Mouse (Mus musculus) testis, postnatal 10 days (tissue): ENCODE measurements around the gene Rad18.
"Not testable (repeated sequence)": the region's sequence is repeated elsewhere in the genome, so short reads cannot be mapped to it uniquely, and the experiment has no call there.

Source experiments
- DNase-seq: peaks from one replicate; pipeline ENCODE4 v3.0.0; 2021; ENCODE audit warnings: low spot score

Gene Rad18

GRCm38 (mm10) chr6:112696056-112696950, at the start of gene Rad18:
Gene Rad18, minus strand, starts transcription at chr6:112696686.
- DNase-seq: peak; percentile 90

DNA sequence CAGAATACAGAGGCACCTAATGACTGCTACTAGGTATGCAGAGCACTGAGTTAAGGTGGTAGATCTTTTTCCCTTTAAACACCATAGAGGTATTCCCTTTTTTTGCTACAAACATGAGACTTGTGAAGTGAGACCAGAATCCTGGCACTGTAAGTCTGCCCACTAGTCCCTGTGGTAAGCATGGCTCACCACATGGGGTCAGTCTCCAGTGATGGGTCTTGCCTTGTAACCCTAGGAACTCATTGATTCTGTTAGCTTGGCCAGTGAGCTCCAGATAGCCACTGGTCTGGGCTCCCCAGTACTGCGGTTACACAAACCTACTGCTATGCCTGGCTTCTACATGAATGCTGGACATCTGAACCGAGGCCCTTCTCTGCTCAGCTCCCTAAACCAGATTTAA, 45.8 kb upstream of the Rad18 start:
- DNase-seq: no peak

DNA sequence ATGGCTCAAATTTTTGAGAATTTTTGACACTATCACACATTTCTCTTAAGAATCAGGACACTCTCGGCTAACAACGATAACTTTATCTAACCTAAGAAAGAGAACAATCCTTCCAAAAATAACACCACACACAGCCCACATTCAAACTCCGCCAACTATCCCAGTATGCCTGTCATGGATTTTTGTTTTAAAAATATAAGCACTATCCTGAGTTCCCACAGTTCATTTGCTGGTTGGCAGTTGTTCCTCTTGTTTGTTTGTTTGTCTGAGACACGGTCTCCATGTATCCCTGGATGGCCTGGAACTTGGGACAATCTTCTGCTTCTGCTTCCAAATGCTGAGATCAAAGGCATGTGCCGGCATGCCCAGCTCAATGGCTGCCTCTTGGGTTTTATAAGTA, 45.3 kb upstream of the Rad18 start:
- DNase-seq: no peak

DNA sequence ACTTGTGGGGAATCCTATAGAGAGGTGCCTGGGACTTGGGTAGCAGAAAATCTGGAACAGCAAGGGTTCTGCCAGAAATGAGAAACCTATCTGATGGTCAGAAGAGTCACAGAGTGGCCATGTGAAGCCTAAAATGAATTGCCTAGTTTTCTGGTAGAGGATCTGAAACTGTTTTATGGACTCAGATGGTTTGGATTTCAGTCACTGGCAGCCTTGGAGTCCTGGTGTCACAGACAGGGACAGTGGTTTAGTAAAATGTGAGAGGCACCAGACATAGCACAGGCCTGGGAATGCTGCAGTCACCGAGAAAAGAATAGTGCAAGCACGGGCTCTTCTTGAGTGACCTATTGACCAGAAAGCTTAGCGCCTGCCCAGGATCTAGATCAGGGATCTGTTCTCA, 43.1 kb upstream of the Rad18 start:
- no peak for DNase-seq

- DNase-seq: no peak
Observed at GRCm38 (mm10) chr6:112738924-112739323, 42.4 kb upstream of the Rad18 start.

DNA sequence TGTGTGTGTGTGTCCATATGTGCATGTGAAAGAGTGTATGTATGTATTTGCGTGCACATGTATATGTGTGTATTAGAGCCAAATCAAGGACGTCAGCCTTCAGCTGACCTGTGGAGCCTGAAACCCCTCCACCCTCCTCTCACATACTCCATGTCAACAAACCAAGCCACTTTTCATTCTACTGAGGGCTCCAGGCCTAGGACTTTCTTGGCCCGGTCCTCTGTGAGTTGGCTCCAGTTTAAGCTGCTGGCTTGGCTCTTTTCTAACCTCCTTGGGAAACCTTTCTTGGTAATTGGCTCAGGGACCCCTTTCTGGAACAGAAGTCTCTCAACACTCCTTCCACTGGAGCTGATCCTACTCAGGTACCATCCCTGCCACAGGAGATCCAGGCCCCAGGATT, 40.0 kb upstream of the Rad18 start:
- DNase-seq: no peak

DNA sequence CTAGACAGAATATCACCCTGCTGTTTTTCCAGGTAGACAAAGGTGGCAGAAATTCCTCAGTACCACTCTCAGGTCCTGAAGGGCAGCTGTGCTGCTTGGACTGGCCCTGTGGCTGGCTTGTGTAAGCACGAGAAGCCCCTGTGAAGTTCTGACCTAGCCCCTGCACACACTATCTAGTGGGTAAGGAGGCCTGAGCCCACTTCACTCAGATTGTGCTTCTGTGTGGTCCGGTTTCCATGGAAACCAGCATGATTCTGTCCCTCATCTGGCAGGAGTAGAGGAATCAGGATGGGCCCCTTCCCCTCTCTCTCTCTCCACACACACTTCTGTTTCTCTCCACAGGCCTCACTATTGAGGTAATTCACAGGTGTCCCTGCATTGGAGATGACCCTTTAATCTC, 38.6 kb upstream of the Rad18 start:
- no peak for DNase-seq

DNA sequence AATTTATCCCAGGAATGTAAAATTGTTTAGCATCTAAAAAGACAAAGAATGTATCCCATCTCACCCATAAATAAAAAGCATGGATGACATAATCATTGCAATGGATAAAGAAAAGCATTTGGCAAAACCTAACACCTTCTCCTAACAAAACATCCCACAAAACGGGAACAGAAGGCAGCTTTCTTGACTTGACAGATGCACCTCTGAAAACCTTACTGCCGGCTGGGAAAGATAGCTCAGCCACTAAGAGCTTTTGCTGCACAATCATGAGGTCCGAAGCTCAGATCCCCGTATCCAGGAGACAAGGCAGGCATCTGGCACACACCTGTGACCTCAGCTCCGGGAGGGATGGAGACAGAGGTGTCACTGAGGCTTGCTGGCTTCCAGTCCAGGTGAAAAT, 37.5 kb upstream of the Rad18 start:
- DNase-seq: no peak

DNA sequence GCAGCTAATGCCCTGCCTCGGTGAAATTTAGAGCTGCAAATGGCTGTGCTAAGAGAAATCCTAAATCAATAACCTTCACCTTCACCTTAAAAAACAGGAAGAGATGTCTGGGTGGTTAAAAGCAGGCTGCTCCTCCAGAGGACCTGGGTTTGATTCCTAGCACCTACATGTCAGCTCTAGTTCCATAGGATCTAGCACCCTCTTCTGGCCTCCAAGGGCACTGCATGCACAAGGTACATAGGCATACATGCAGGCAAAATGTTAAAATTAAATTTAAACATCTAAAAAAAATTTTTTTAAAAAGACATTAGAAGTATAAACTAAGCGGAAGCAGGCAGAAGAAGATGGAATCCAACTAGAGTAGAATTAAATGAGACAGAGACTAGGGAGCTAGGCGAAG, 35.9 kb upstream of the Rad18 start:
- no peak for DNase-seq

DNA sequence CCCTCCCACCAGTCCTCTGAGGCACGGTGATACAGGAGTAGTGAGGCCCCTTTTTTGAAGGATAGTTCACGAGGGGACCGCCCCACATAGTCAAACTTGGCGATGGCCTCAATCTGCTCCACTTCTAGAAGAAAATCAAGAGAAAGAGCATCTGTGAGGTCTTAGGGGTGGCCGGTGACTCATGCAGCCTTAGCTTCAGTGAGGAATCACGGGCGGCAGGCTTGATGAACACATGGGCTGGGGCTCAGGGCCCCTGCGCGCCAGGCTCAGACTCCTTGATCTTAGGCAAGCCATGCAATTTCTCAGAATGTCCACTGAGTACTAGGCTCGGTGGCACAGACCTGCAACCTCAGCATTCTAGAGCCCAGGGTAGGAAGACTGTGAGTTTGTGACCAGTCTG, 34.9 kb upstream of the Rad18 start:
- DNase-seq: no peak

- DNase-seq: peak; percentile 54
Observed at GRCm38 (mm10) chr6:112728760-112729422, 32.4 kb upstream of the Rad18 start.

- no peak for DNase-seq
Observed at GRCm38 (mm10) chr6:112725468-112725867, 29.0 kb upstream of the Rad18 start.

DNA sequence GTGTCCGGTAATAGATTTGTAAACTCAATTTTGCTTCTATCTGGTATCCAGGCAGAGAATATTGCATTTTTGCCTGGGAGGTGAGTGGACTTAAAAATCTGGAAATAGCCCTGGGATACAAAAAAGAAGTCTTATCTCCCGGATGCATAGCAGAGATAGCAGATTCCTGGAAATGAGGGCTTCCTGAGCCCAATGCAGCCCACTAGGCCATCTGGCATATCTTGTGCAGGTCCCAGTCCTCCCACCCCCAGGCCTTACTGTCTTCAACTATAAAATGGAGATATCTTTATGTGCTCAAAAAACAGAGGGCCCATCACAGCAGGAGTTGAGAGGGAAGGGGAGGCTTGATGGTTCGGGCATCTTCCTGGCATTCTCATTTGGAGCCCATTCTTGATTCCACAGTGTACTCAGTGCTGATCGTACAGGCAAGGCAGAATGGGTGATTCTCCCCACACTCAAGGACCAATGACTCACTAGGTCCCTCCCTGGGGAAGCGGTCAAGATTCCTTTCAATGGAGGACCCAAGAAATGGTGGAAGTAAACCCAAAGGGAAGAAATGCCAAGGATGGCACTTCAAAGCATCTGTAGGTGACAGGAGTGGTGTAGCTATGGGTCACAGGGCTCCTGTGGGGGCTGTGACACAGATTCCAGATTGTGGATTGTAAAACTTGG, 24.1 kb upstream of the Rad18 start:
- no peak for DNase-seq

- DNase-seq: no peak
Observed at GRCm38 (mm10) chr6:112719983-112720382, 23.5 kb upstream of the Rad18 start.

DNA sequence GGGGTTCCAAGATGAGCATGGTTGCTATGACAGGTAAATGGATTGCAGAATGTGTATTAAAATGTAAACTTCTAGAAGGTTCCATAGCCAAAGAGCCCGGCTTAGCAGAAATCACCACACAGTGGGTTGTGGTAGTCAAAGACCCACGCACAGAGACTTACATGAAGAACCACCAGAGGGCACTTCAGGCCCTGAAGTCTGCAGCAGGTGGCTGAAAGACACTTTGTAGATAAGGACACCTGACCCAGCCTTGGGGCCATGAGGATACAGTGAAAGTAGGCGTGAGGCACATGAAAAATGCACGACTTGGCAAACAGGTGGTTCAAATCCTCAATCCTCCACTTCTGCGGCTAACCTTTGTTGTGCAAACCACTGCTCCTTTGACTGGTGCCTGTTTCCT, 20.7 kb upstream of the Rad18 start:
- no peak for DNase-seq

GRCm38 (mm10) chr6:112713951-112714350, 17.5 kb upstream of the Rad18 start:
- DNase-seq: no peak

DNA sequence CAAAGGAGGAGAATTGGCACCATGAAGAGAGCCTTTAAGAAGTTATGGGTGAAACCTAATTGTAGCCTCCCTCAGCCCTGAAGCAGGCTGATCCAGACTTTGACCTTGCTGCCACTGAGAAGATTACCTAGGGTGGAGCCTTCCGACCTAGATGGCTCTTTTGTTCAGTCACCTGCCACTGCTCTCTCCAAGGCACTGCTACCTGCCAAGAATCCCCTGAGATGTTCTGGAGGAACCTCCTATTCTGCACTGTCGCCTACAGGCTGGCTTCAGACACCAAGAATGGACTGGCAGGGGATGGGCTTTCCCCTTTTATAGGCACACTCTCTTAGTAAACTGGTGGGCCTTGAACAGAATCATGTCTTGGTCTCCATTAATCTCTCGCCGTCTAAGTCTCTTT, 5.8 kb upstream of the Rad18 start:
- not testable (repeated sequence) for DNase-seq

- DNase-seq: peak; percentile 80
Observed at GRCm38 (mm10) chr6:112700392-112700791, 3.9 kb upstream of the Rad18 start.

DNA sequence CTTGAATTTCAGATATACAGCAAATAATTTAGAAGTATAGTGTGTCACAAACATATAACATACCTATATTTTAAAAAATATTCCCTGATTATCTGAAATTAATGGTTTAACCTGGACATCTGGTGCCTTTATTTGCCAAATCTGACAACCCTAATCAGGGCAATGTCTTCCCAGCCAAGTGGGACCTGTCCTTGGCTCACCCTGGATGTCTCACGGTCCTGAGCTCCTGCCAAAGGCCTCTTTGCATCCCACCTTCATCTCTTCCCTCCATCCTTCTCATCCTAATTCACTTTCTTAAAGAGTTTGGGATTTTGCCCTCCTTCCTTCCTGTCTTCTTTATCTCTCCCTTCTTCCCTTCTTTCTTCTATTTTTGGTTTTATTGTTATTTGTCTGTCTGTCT, 2.6 kb upstream of the Rad18 start:
- no peak for DNase-seq

- DNase-seq: no peak
Observed at GRCm38 (mm10) chr6:112694492-112694891, 2.0 kb downstream of the Rad18 start.

DNA sequence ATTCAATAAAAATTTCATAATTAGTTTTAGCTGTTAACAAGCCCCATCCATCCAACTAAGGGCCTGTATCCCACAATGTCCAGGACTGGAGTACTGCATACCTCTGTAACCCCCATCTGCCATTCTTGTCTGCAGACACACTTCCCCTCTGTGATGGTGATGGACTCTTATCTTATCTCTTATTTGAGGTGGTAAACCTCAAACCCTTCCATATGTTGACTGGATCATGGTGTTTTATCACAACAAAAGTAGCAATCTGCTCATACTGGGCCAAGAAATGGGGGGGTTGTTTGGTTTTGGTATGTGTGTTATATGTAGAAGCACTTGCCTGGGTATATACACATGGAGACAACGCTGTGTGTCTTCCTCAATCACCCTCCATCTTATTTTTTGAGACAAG, 5.0 kb downstream of the Rad18 start:
- DNase-seq: no peak

GRCm38 (mm10) chr6:112688033-112688432, 8.5 kb downstream of the Rad18 start:
- no peak for DNase-seq

DNA sequence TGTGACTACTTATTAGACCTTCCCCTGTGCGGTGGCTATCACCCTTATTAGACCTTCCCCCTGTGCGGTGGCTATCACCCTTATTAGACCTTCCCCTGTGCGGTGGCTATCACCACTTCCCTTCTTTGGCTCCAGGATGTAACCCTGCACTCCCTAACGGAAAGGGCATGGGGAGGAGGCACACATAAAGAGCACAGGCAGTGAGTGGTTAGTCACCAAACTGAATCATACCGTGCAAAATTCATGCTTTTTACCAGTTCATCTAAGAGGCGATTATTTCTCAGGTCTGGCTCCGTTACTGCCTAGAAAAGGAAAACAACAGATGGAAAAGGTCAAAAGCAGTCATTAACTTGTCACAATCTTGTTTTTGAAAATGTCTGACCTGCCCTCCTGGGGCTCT, 10.0 kb downstream of the Rad18 start:
- DNase-seq: no peak
